Mouse (Mus musculus) thymus, adult 2 months (tissue): Measurements from ENCODE around the gene Sema7a. TPM values are rescaled to one million over a fixed set of nuclear protein-coding genes. Genes with fewer than 3 reads are reported as not detected.
A peak's percentile ranks its signal among the peaks of the same experiment; 100 is the strongest.

Experiments
- DNase-seq: peaks from one replicate; pipeline ENCODE4 v3.0.0; 2021
- H3K27ac ChIP-seq: fragments of 200-500 bp; 2 replicates; pipeline ENCODE4 v1.5.1; 2012; ENCODE audit warnings: low read length, control low read depth; ENCODE audit not compliant: control insufficient read depth, insufficient read depth
- H3K27me3 ChIP-seq: fragments of 200-500 bp; 2 replicates; pipeline ENCODE4 v1.6.1; 2012; ENCODE audit warnings: mild to moderate bottlenecking, low read length, moderate library complexity, mixed read lengths; ENCODE audit not compliant: control insufficient read depth, insufficient read depth
- H3K36me3 ChIP-seq: fragments of 200-500 bp; 2 replicates; pipeline ENCODE4 v1.6.1; 2012; ENCODE audit warnings: mild to moderate bottlenecking, low read length, moderate library complexity; ENCODE audit not compliant: control insufficient read depth, insufficient read depth
- H3K4me1 ChIP-seq: fragments of 200-500 bp; replicated peaks from 2 replicates; pipeline ENCODE4 v1.6.1; 2012; ENCODE audit warnings: low read length; ENCODE audit not compliant: control insufficient read depth, insufficient read depth
- H3K4me3 ChIP-seq: fragments of 200-500 bp; 2 replicates; pipeline ENCODE4 v1.5.1; 2012; ENCODE audit warnings: mild to moderate bottlenecking, low read length, control low read depth, moderate library complexity; ENCODE audit not compliant: control insufficient read depth, insufficient read depth
- CTCF ChIP-seq: fragments of 200-500 bp; IDR thresholded peaks from 2 replicates; pipeline ENCODE4 v1.5.1; 2012; ENCODE audit warnings: mild to moderate bottlenecking, control low read depth, low read length, moderate library complexity, borderline replicate concordance; ENCODE audit not compliant: control insufficient read depth, poor library complexity, insufficient read depth; ENCODE audit errors: extremely low read depth
- POLR2A ChIP-seq: fragments of 200-500 bp; IDR thresholded peaks from 2 replicates; pipeline ENCODE4 v1.6.1; 2012; ENCODE audit warnings: mild to moderate bottlenecking, low read length, control low read depth, moderate library complexity; ENCODE audit not compliant: control insufficient read depth, poor library complexity, insufficient read depth; ENCODE audit errors: extremely low read depth
- WGBS: fragments of 180-500 bp; shearing (Covaris S2); methylation state at CpG from one replicate; pipeline ENCODE4 v1.1.7; 2018; 5-methylcytosine and 5-hydroxymethylcytosine counted together
- polyA plus RNA-seq: library from polyadenylated mRNA; depleted of rRNA; stranded (reverse); fragments of >200 nt; gene quantifications from 2 replicates; pipeline ENCODE4 v1.2.3, GENCODE M21; 2012

The Sema7a gene
- polyA plus RNA-seq, 1 experiment, result 85.6 TPM

GRCm38 (mm10) chr9:57963998-57964395 lies 24.1 kb downstream of the Sema7a start:
- Histone ChIP-seq H3K36me3 (peaks cover 33% of the 10 kb centered on the region), H3K4me1 (peaks cover 39% of the 10 kb centered on the region), H3K27ac (no peak overlapping the region), H3K4me3 (no peak overlapping the region), H3K27me3 (no peaks in the 10 kb centered on the region)
- no peak for DNase-seq
- TF ChIP-seq POLR2A, result no peak
- TF ChIP-seq CTCF, result no peak
- WGBS, result 89% methylated on average over 5 of the region's 5 CpGs

- TF ChIP-seq CTCF, result no peak
- TF ChIP-seq POLR2A, result no peak
- Histone ChIP-seq H3K36me3 (peaks cover 26% of the 10 kb centered on the region), H3K27ac (no peak overlapping the region), H3K4me3 (no peak overlapping the region), H3K4me1 (peaks cover 44% of the 10 kb centered on the region), H3K27me3 (no peaks in the 10 kb centered on the region)
- WGBS, result 96% methylated on average over 6 of the region's 6 CpGs
- no peak for DNase-seq
Observed at GRCm38 (mm10) chr9:57964528-57965250, 24.8 kb downstream of the Sema7a start.

- Histone ChIP-seq H3K4me1 (peaks cover 53% of the 10 kb centered on the region), H3K27ac (no peak overlapping the region), H3K27me3 (no peaks in the 10 kb centered on the region), H3K4me3 (no peak overlapping the region), H3K36me3 (peaks cover 18% of the 10 kb centered on the region)
- no peak for DNase-seq
- 64% methylated on average over 12 of the region's 12 CpGs for WGBS
- TF ChIP-seq POLR2A (no peak), CTCF (no peak)
Observed at GRCm38 (mm10) chr9:57965281-57966185, 25.6 kb downstream of the Sema7a start.

GRCm38 (mm10) chr9:57967237-57967960 lies 27.5 kb downstream of the Sema7a start:
- H3K4me1 ChIP-seq, result peaks cover 69% of the 10 kb centered on the region
- no peak overlapping the region for H3K4me3 ChIP-seq
- peak overlapping the region; percentile 96; the same call in 1 of the 2 replicates for H3K27ac ChIP-seq
- TF ChIP-seq CTCF (no peak), POLR2A (no peak)
- no peaks in the 10 kb centered on the region for H3K27me3 ChIP-seq
- DNase-seq, result peak; percentile 30
- H3K36me3 ChIP-seq, result no peaks in the 10 kb centered on the region
- WGBS, result 91% methylated on average over 14 of the region's 14 CpGs

GRCm38 (mm10) chr9:57968166-57968771 lies 28.4 kb downstream of the Sema7a start:
- TF ChIP-seq CTCF (no peak), POLR2A (no peak)
- no peak overlapping the region for H3K4me3 ChIP-seq
- WGBS, result 24% methylated on average over 9 of the region's 9 CpGs
- H3K27me3 ChIP-seq, result no peaks in the 10 kb centered on the region
- H3K36me3 ChIP-seq, result no peaks in the 10 kb centered on the region
- DNase-seq, result peak; percentile 72
- H3K27ac ChIP-seq, result peak overlapping the region; percentile 96
- H3K4me1 ChIP-seq, result peaks cover 76% of the 10 kb centered on the region
